Mouse (Mus musculus) mouse trophoblast stem cell (cell line): ENCODE data around the gene Emb.

ENCODE experiments used
- in situ Hi-C, 2 experiments: fragments of 300-500 bp; cut with MseI, MboI; formaldehyde crosslinking; loops; 2 replicates in 1 of 2; 3 replicates in 1 of 2; pipeline ENCODE4 v1.15.1; 2025

Gene Emb

DNA sequence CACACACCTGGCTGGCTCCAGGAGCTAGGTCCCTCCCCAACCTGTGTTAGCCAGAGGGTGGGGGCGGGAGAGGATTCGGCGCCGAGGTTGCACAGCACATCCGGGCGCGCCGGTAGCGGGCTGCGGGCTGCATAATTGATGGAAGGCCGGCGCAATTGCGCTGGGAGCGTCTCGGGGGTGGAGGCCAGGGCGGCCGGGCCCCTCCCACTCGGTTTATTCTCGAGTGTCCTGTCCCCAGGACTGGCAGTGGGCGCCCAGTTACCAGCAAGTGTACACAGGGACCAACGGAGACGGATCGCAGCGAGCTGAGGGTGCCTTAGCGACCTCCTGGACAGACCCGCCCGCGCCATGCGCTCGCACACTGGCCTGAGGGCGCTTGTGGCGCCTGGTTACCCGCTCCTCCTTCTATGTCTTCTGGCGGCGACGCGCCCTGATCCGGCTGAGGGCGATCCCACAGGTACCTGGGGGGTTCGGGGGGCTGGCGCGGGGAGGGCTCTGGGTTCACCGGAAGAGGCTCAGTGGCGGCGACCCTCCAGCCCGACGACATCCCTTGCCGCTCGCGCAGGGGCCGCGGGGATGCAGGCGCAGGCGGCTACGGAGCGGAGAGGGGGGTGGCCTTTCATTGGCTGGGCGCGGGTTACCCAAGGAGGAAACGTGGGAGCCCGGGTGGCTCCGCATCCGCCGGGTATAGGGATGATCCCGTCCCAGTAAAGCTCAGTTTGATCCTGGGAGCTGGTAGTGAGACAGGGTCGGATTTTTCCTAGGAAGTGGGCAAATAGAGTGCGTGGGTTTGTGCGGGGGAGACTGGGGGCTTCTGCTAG lies 12.4 kb downstream of the Emb start, which contains the start of gene Gm17509:
Gene Gm17509, minus strand, starts transcription at position 575 of the 821 bp plus-strand sequence.
- in situ Hi-C loops, result no loop called here

DNA sequence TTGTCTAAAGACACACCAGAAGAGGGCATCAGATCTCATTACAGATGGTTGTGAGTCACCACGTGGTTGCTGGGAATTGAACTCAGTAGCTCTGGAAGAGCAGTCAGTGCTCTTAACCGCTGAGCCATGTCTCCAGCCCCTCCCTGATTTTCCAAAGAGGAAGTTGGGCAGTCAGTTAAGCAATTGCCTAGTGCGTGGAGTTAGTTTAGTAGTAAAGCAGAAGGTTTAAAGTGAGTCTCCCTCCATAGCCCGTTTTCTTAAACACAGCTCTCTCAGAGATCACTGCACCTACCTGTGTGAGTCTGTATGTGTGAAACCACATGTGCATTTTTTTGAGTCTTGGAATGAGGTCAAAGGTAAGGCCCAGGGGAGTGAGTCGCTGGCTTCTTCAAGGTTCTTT lies 14.8 kb downstream of the Emb start:
- in situ Hi-C loops, result no loop called here

DNA sequence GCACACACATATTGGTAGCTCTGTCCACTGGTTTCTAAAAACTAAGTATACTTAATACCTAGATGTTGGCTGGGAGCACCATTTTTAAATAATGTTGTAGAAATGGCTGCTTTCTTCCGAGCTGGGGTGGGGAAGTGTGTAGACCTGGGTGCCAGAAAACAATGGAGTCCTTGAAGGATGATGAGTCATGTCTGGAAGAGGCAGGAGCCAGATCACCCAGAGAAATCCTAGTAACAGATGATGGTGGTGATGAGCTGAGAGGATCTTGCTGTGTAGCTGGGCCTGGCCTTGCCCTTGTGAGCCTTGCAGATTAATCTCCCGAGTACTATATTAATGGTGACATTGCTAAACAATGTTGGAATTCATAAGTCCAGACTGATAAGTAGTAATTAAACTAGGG lies 16.6 kb downstream of the Emb start:
- in situ Hi-C loops, result no loop called here

DNA sequence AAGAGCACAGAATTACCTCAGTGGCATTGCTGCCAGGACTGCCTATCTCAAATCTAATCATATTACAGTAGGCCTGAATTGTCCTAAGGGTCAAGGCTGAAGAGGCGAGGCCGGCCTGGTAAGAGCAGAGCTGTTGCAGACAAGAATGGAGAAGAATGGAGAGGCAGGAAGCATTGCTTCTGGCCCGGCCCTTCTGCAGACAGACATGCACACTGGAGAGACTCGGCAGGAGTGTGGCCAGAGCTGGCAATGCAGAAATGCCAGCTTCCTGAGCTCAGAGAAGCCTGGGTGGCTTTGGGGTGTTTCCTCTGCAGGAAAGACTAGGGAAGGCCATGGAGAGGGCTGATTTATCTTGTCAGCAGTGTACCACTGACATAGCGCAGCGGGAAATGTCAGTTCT lies 17.2 kb downstream of the Emb start:
- in situ Hi-C loops, result no loop called here

DNA sequence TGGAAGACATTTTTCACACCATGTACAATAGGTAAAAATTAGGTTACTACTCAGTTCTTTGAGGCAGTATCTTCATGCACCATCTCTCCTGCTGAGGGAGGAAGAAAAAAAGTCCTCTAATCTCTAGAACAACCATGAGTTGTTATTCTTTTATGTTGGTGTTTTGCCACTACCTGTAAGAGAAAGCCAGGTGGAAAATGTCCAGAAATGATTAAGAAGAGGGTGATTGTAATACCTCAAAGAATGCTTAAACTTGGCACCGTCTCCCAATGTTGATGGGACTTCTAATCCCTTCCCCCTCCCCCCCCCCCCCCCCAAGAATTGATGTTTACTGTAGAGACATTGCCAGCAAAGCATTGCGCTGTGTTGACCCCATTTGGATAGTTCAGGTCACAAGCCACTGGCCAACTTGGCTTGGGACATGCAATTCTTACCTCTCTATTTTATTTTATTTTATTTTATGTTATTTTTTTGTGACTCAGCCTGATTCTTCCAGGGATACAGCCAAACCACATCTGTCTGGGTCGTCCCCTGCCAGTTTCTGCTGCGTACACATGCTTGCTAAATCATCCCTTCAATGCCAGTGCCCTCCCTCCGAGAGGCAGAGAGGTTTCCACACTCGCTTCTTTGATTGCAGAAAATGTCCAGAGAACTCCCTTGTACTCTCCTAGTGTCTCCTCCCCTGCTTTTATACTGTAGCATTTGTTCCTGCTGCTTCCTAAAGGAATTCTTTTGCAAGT lies 22.2 kb downstream of the Emb start:
- in situ Hi-C loops, result no loop called here

DNA sequence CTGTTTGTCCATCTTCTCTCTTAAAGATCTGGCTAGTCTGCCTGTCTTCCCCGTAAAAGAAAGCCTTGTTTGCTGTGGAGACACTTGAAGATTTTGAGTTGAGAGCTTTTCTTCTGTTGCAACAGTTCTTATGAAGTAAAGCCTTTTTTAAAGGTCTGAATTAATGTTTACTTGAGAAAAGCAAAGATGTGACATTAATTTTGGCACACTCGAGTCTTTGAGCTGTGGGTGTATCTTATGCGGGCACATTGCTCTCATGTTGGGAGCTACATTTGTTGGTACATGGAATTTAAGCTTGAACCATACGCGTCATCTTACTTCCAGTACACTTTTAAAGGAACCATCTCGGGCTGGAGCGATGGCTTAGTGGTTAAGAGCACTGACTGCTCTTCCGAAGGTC lies 25.5 kb downstream of the Emb start:
- in situ Hi-C loops, result no loop called here

DNA sequence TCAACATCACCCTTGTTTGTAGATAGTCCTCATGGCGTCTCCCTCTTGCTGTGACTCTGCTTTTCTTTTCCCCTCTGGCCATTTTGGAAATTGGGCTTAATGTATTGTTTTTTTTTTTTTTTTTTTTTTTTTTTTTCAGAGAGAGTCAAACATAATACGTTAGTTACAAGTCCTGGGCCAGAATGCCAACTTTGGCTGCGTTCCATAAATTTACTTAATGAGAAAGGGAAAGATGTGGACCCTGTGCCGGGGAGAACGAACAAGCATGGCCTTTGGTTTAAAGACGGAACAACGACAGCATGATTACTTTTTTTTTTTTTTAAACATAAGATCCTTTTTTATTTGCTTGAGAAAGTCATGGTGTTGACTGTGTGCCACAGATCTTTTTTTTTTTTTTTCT lies 26.1 kb downstream of the Emb start:
- in situ Hi-C loops, result no loop called here

DNA sequence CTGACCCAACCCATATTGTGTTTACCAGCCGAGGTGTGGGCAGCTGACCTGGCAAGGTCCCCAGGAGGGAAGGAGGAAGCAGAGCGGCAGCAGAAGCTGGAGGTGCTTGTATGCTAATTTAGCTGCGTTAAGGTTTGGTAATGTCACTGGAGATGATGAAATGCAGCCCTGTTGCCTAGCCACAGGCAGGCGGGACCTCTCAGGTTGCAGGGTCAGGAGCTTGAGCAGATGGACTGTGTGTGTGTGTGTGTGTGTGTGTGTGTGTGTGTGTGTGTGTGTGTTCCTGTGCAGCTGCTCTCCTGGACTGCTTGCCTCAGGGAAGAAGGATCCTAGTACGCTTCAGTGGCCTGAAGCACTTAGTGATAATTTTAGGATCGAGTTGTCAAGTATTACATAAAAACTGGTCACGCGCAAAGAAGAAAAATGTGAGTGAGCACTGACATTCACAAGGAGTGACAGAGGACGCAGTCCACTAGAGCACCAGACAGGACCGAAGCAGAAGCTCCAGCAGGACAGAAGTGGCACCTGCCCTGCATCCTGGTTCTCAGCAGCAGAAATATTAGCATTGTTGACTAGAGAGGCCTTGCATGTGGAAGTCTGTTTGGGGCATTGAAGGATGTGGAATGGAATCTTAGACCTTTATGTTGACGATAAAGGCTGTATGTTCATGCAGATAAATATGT lies 27.3 kb downstream of the Emb start:
- in situ Hi-C loops, result no loop called here

DNA sequence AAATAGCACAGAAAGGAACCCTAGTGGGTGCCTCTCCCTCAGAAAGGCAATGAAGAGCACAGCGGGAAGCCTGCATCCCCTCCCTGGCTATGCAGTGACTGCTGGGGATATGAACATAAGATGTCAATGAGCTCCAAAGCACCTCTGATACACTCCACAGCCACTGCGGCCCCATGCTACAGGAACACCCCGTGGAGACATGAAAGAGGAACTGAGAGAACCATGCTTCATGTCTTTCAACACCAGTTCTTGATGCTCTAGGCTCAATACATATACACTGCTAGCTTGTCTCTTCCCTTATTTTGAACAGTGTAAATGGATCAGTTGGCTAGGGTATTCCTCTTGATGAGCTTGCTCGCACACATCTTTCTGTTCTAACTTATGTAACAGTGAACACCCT lies 28.8 kb downstream of the Emb start:
- in situ Hi-C loops, result no loop called here

DNA sequence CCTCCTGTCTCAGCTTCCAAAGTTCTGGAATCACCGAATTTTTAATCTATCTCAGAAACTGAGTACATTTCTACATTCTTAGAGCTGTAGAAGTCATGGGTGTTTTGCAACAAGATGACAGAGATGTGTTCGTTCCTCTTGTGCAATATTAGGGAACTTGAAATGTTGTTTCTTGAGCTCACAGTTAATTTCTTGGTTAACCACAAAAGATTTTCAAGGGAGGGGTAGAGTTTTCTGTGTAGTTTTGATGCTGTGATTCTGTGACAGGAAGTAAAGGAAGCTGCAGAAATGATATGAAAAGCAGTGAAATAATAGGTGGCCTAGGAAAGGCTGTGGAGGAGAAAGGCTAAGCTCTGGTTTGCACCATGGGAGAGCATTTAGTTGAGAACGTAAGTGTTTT lies 33.7 kb downstream of the Emb start:
- in situ Hi-C loops, result no loop called here

DNA sequence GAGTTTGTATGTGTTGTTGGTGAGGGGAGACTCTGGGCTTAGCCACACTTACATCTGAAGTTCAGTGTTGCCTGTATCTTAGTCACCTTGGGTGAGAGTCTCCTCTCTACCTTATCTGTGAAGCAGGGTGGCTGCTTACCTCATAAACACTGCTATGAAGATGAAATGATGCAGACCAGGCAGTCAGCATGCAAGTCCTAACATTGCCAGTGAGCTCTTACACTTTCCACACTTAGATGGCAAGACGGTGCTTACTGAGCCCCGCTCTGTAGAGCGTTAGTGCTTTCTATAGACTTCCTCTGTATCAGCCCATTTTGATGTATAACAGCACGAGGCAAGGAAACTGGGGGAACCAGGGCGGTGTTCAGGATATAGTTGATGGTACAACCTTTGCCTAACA lies 34.3 kb downstream of the Emb start:
- in situ Hi-C loops, result no loop called here

DNA sequence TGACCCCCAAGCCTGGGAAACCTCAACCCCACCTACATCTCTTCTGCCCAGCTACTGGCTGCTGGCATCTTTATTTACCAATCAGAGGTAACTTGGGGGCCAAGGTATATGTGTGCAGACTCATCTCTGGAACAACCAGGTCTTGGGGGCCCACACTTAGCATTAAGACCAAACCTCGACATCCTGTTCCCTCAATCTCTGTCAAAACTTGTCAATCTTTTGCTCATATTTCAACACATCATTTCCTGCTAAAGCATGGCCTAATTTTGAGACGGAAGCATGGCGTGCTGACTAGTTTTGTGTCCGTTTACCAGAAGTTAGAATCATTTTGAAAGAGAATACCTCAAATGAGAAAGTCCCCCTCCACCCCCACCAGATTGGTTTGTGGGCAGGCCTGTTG lies 52.4 kb downstream of the Emb start:
- in situ Hi-C loops, result no loop called here

DNA sequence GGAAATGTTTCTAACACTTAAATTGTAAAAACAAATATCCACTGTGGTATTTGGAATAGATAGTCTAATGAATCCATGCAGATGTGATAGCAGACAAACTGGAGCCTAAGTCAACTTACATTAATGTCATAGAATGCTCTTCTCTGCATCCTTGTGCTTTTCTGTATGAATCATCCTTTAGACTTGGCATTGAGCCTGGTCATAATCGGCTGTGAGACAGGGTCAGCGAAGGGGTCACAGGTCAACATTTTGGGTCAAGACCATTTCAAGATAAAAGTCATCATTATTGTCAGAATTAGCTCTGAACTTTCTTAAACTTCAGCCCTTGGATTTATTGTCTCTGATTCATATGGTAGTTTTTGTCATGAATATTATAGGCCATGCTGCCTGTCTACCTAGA lies 57.8 kb downstream of the Emb start:
- in situ Hi-C loops, result no loop called here

DNA sequence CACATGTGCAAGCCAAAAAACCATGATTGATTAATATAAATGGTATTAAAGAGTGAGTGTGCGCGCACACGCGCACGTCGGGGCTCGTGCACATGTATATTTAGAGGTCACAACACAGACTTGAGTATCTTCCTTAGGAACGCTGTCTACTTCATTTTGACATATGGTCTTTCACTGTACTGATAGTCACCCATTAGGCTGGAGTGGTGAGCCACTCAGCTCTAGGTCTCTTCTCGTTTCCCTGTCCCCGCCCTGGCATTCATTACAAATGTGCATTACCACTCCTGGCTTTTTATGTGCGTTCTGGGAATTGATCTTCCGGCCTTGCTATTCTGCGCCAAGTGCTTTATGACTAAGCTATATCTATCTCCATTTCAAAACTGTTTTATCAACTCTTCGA lies 59.6 kb downstream of the Emb start:
- in situ Hi-C loops, result no loop called here

DNA sequence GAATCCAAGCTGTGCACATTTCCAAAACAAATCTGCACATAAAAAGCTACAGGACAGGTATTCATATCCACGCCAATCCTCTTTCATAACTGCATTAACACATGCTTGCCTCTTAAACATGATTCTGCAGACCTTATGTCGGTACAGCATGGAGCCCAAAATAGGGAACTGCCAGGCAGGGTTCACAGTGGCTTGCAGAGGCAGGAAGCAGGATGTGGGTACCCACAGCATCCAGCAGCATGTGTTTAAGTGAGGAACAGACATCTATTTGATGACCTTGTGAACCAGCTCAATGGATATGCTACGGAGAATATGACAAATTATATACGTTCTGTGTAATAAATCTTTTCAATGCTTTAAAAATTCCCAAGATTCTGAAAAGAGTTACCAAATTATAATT lies 75.7 kb downstream of the Emb start:
- in situ Hi-C loops, result no loop called here

DNA sequence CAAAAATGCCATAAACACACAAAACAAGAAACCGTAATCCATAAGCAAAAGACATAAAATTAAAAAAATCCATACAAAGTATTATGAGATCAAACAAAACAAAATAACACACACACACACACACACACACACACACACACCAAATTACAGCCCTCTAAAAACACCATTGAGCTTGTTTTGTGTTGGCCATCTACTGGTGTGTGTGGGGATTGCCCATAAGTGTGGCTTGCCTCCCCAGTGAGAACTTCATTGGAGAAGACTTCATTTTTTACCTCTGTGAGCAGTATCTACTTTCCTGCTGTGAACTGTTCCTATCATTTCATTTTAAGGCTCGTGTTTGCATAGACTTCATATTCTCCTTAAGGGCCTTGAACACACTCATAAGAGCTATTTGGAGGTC lies 78.6 kb downstream of the Emb start:
- in situ Hi-C loops, result loop anchor here (5.0 kb wide), 1 partner anchor 85 kb away; no protein-coding TSS in a partner anchor

DNA sequence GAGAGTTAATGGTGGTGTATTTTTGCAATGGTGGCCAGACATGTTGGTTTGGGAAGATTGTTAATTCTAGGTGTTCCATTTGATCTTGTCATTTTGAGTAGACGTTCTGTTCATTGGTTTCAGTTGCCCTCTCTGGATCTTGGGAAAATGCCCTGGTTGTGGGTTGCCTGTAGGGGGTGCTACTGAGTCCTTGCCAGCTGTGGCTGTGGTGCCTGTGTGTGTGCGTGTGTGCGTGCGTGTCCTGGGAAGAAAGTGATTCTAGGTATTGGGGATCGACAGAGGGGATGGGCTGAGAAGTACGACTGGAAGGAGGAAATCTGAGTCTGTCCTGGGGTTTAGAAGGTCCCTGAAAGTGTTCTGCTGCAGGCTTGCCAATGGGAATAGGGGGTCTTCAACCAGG lies 79.1 kb downstream of the Emb start:
- in situ Hi-C loops, result loop anchor here (5.0 kb wide), 1 partner anchor 85 kb away; no protein-coding TSS in a partner anchor

DNA sequence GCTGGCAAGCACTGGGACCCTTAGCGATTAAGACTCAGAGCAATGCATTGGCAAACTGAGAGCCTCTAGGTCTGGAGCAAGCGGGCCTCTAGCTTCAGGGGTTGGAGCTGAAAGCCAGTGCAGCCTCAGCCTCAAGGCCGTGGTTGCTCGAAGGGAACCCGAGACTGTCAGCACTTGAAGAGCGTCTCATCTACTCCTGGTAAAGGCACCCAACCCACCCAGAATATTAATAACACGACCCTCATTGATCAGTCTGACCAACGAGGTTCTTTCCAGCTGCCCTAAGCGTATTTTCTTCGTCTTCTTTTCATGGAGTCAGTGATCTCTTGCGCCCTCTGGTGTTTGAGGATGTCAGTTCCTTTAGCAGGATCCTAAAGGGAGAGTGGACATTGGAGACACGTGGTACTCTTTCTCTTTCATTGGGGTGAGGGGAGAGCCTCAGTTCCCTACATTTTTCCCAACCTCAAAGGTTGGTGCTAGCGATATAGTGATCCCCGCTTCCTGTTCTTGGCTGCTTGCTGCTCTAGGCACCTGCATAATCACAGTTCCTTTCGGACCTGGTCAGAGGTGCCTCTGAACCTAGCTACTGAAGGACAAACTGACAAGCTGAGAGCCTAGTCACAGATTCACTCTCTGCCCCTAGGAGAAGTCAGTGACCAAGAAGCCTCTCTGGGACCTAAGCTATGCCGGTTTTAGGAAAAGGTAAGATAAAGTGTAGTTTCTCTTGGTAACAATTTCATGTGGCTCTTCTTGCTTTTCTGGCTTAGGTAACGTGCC lies 81.3 kb downstream of the Emb start:
- in situ Hi-C loops, result loop anchor here (5.0 kb wide), 1 partner anchor 87 kb away; no protein-coding TSS in a partner anchor

DNA sequence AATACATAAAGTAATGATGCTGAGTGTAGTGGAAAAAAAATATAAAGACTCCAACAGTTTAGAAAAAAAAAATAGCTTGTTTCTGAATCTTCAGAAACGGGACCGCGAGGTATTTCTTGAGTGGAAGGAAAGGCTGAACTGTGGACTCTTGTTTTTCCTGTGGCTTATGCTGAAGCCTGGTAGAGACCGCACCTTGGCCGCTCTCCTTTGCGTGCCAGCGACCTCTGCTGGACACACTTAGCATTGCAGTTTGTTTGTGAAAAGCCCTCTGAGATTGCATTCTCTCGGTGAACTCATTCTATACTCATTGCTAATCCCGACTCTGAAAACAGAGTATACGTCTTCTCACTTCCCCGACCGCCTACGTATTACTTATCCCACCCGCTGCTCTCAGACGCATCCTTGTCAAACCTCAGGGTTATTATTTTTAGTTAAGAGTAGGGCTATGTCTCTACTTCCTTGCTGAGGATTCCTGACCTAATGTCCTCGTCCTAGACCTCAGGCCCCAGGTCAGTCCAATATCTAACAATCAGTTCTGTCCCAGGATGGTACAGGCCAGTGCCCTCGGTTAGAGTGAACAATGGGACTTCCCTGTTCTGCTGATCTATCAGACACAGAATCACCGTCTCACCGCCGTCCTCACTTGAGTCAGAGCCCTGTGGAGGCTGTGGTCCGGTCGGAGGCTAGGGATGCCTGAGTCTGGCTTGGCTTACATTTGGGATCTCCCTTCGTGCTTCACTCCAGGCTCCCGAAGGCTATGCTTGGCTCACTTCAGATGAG lies 103.3 kb downstream of the Emb start:
- in situ Hi-C loops, result no loop called here
